Mouse (Mus musculus): ENCODE data around the gene Tspo. TPM values are rescaled to one million over a fixed set of nuclear protein-coding genes. Genes with fewer than 3 reads are reported as not detected.

Gene Tspo
- polyA plus RNA-seq, 1 experiment, result 188 TPM

GRCm38 (mm10) chr15:83524333-83524729 lies 39.1 kb upstream of the Tspo start:
- Histone ChIP-seq H3K4me3 (ENCODE audit: low read depth, low read length) (no peak overlapping the region), H3K36me3 (ENCODE audit: control insufficient read depth, insufficient read depth, low read length) (no peaks in the 10 kb centered on the region), H3K4me1 (ENCODE audit: control insufficient read depth, insufficient read depth, insufficient read length, low read length) (peaks cover 3% of the 10 kb centered on the region; the same call in 1 of the 2 replicates), H3K27me3 (ENCODE audit: control insufficient read depth, insufficient read depth, low read length) (peaks cover 8% of the 10 kb centered on the region), H3K27ac (ENCODE audit: insufficient read depth, low read depth, low read length) (no peak overlapping the region)
- TF ChIP-seq CTCF (IDR thresholded peaks at IDR 0.05; ENCODE audit: extremely low read depth, insufficient read length, insufficient replicate concordance, low read depth, low read length) (no peak), POLR2A (IDR thresholded peaks at IDR 0.05; ENCODE audit: low read depth, low read length) (no peak)
- 84% methylated on average over 3 of the region's 3 CpGs for WGBS

DNA sequence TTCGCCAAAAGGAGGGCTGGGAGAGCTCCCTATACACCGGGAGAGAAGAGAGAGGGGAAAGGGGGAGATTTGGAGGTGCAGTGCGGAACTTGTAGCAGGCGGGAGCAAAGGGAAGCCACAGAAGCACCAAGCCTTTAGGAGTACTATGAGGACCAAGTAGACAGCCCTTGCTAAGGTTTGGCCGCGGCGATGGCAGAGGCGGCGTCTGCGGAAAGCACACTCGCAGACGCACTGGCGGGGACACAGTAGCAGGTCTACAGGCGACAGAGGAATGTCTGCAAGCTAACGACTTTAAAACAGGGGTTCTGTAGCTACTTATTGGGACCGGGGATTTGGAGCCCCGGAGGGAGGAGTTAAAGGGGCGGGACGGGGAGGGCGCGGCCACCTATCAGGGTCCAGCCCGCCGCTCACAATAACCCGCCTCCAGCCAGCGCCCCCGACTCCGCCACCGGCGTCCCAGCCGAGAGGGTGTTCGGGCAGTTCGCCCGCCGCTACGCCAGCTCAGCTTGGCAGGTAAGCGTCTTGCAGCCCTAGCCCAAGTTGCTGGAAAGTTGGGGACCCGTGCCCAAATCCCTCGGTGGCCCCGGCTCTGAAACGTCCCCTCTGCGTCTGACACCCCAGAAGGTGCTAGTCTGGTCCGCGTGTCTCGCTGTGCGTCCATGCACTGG lies 36.8 kb upstream of the Tspo start, which contains the start of gene Bik:
TSS of gene Bik (plus strand) at position 439 of the 668 bp plus-strand sequence.
- peaks cover 3% of the 10 kb centered on the region; the same call in 1 of the 2 replicates for H3K4me1 ChIP-seq (ENCODE audit: control insufficient read depth, insufficient read depth, insufficient read length, low read length)
- no peak for TF ChIP-seq POLR2A (IDR thresholded peaks at IDR 0.05; ENCODE audit: low read depth, low read length)
- TF ChIP-seq CTCF (IDR thresholded peaks at IDR 0.05; ENCODE audit: extremely low read depth, insufficient read length, insufficient replicate concordance, low read depth, low read length), result no peak
- H3K36me3 ChIP-seq (ENCODE audit: control insufficient read depth, insufficient read depth, low read length), result no peaks in the 10 kb centered on the region
- H3K4me3 ChIP-seq (ENCODE audit: low read depth, low read length), result peak within 1 kb of the TSS; percentile 69
- whole genome bisulfite sequencing, result 1% methylated on average over 45 of the region's 45 CpGs
- H3K27ac ChIP-seq (ENCODE audit: insufficient read depth, low read depth, low read length), result no peak within 1 kb of the TSS
- peaks cover 8% of the 10 kb centered on the region; the same call in 1 of the 2 replicates for H3K27me3 ChIP-seq (ENCODE audit: control insufficient read depth, insufficient read depth, low read length)

DNA sequence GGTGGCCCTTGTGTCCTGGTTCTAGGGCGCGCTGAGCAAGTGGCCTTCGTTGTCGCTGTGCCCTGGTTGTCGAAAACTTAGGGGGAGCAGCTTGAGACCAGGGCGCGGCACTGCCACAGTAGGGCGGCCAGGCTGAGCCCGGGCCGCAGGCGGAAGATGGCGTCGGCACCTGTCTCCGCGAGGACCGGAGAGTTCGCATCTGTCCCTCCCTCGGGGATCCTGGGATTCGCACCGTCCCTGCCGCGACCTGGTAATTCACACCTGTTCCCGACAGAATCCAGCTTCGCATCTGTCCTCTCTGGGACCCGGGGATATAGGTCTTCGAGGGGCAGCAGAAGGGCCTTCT lies 36.3 kb upstream of the Tspo start:
- H3K36me3 ChIP-seq (ENCODE audit: control insufficient read depth, insufficient read depth, low read length), result no peaks in the 10 kb centered on the region
- H3K4me3 ChIP-seq (ENCODE audit: low read depth, low read length), result peak overlapping the region; percentile 69
- WGBS, result 4% methylated on average over 26 of the region's 26 CpGs
- H3K27ac ChIP-seq (ENCODE audit: insufficient read depth, low read depth, low read length), result no peak overlapping the region
- H3K4me1 ChIP-seq (ENCODE audit: control insufficient read depth, insufficient read depth, insufficient read length, low read length), result peaks cover 3% of the 10 kb centered on the region; the same call in 1 of the 2 replicates
- peaks cover 8% of the 10 kb centered on the region; the same call in 1 of the 2 replicates for H3K27me3 ChIP-seq (ENCODE audit: control insufficient read depth, insufficient read depth, low read length)
- no peak for TF ChIP-seq POLR2A (IDR thresholded peaks at IDR 0.05; ENCODE audit: low read depth, low read length)
- TF ChIP-seq CTCF (IDR thresholded peaks at IDR 0.05; ENCODE audit: extremely low read depth, insufficient read length, insufficient replicate concordance, low read depth, low read length), result no peak

- WGBS, result 79% methylated on average over 2 of the region's 2 CpGs
- peaks cover 3% of the 10 kb centered on the region; the same call in 1 of the 2 replicates for H3K4me1 ChIP-seq (ENCODE audit: control insufficient read depth, insufficient read depth, insufficient read length, low read length)
- no peaks in the 10 kb centered on the region for H3K36me3 ChIP-seq (ENCODE audit: control insufficient read depth, insufficient read depth, low read length)
- no peak overlapping the region for H3K4me3 ChIP-seq (ENCODE audit: low read depth, low read length)
- H3K27ac ChIP-seq (ENCODE audit: insufficient read depth, low read depth, low read length), result no peak overlapping the region
- TF ChIP-seq CTCF (IDR thresholded peaks at IDR 0.05; ENCODE audit: extremely low read depth, insufficient read length, insufficient replicate concordance, low read depth, low read length) (no peak), POLR2A (IDR thresholded peaks at IDR 0.05; ENCODE audit: low read depth, low read length) (no peak)
- peaks cover 8% of the 10 kb centered on the region; the same call in 1 of the 2 replicates for H3K27me3 ChIP-seq (ENCODE audit: control insufficient read depth, insufficient read depth, low read length)
Measured at GRCm38 (mm10) chr15:83527747-83528146, 35.6 kb upstream of the Tspo start.

- H3K4me1 ChIP-seq (ENCODE audit: control insufficient read depth, insufficient read depth, insufficient read length, low read length), result peaks cover 3% of the 10 kb centered on the region; the same call in 1 of the 2 replicates
- H3K27me3 ChIP-seq (ENCODE audit: control insufficient read depth, insufficient read depth, low read length), result peaks cover 8% of the 10 kb centered on the region; the same call in 1 of the 2 replicates
- H3K27ac ChIP-seq (ENCODE audit: insufficient read depth, low read depth, low read length), result no peak overlapping the region
- 87% methylated on average over 4 of the region's 4 CpGs for WGBS
- TF ChIP-seq CTCF (IDR thresholded peaks at IDR 0.05; ENCODE audit: extremely low read depth, insufficient read length, insufficient replicate concordance, low read depth, low read length), result no peak
- no peak for TF ChIP-seq POLR2A (IDR thresholded peaks at IDR 0.05; ENCODE audit: low read depth, low read length)
- H3K36me3 ChIP-seq (ENCODE audit: control insufficient read depth, insufficient read depth, low read length), result no peaks in the 10 kb centered on the region
- H3K4me3 ChIP-seq (ENCODE audit: low read depth, low read length), result no peak overlapping the region
Measured at GRCm38 (mm10) chr15:83528892-83529291, 34.5 kb upstream of the Tspo start.

DNA sequence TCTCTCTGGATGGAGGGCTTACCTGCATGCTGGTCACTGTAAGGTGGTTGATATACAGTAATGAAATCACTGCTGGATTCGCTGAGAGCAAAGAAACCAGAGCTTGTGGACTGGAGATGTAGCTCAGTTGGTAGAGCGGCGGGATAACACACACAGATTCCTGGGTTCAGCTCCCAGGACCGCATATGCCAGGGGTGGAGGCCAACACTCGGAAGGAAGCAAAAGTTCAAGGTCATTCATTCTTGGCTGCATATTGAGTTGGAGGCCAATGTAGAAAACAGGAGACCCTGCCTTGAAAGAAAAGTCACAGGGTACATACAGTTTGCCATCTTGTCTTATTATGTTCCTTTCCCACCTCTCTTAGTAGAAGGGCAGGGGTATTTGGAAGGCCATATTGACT lies 33.6 kb upstream of the Tspo start:
- Histone ChIP-seq H3K27me3 (ENCODE audit: control insufficient read depth, insufficient read depth, low read length) (peaks cover 8% of the 10 kb centered on the region; the same call in 1 of the 2 replicates), H3K4me3 (ENCODE audit: low read depth, low read length) (no peak overlapping the region), H3K4me1 (ENCODE audit: control insufficient read depth, insufficient read depth, insufficient read length, low read length) (peaks cover 3% of the 10 kb centered on the region), H3K27ac (ENCODE audit: insufficient read depth, low read depth, low read length) (no peak overlapping the region), H3K36me3 (ENCODE audit: control insufficient read depth, insufficient read depth, low read length) (no peaks in the 10 kb centered on the region)
- 74% methylated on average over 5 of the region's 5 CpGs for WGBS
- TF ChIP-seq POLR2A (IDR thresholded peaks at IDR 0.05; ENCODE audit: low read depth, low read length) (no peak), CTCF (IDR thresholded peaks at IDR 0.05; ENCODE audit: extremely low read depth, insufficient read length, insufficient replicate concordance, low read depth, low read length) (no peak)

DNA sequence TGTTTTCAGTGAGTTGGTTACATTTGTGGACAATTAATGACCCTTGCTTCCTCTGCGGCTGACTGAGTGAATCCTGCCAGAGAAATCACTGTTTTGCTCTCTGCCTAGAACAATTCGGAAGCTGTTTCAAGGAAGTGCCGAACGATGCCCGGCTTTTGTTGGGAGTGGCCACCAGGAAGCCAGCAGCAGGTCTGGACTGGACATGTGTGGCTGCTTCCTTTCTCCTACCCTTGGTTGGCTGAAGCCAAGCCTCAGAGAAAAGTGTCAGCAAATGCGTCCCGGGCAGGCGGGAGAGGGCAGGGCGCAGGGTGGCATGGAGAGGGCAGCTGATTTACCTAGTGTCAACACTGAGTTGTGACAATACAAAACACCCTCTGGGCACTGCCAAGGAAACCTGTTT lies 33.2 kb upstream of the Tspo start:
- Histone ChIP-seq H3K4me1 (ENCODE audit: control insufficient read depth, insufficient read depth, insufficient read length, low read length) (peaks cover 7% of the 10 kb centered on the region), H3K36me3 (ENCODE audit: control insufficient read depth, insufficient read depth, low read length) (no peaks in the 10 kb centered on the region), H3K27ac (ENCODE audit: insufficient read depth, low read depth, low read length) (no peak overlapping the region), H3K27me3 (ENCODE audit: control insufficient read depth, insufficient read depth, low read length) (peaks cover 8% of the 10 kb centered on the region; the same call in 1 of the 2 replicates), H3K4me3 (ENCODE audit: low read depth, low read length) (no peak overlapping the region)
- no peak for TF ChIP-seq CTCF (IDR thresholded peaks at IDR 0.05; ENCODE audit: extremely low read depth, insufficient read length, insufficient replicate concordance, low read depth, low read length)
- WGBS, result 47% methylated on average over 9 of the region's 9 CpGs
